Mouse (Mus musculus) spleen, adult 2 months (tissue): ENCODE measurements around the gene Nsd1.

Experiments used
- CTCF ChIP-seq: fragments of 200-500 bp; IDR thresholded peaks from 2 replicates; pipeline ENCODE4 v1.5.1; 2011; ENCODE audit warnings: mild to moderate bottlenecking, inconsistent platforms; ENCODE audit not compliant: insufficient read depth, insufficient read length, insufficient replicate concordance; ENCODE audit errors: extremely low read depth
- POLR2A ChIP-seq: fragments of 200-500 bp; IDR thresholded peaks from 2 replicates; pipeline ENCODE4 v1.6.1; 2011; ENCODE audit warnings: low read depth, low read length, inconsistent platforms

- TF ChIP-seq POLR2A (no peak), CTCF (no peak)
Observed at GRCm38 (mm10) chr13:55168255-55168654, 41.3 kb upstream of the Nsd1 start.
